Comparison of ENCODE assay signal across 12 mouse cellular contexts in the genomic region with DNA sequence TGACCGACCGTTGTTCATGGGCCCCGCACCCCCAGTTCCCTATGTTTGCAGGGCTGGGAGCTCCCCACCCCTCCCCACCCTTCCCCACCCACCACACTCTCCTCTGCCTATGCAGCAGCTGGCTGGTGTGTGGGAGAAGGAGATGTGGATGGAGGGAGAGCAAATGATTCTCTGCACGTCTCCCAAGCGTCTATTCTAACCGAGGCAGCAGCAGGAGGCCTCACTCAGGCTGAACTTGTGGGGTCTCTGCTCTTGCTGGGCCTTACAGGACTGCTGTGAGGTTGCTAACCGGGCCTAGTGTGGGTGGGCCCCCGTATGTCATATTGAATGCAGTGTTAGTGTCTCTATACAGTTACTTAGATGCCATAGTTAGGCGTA. TPM values are rescaled to one million over a fixed set of nuclear protein-coding genes. Genes with fewer than 3 reads are reported as not detected.
DNase-seq lines count a peak whose midpoint lies in the region; ATAC-seq and TF ChIP-seq lines count a peak whose summit lies in the region.
"Had no signal": no experiment of that assay in that cellular context is flagged by ENCODE, and none has a peak within 500 bp of the region (broad histone marks: within the 10 kb centered on the region; RNA-seq: fewer than 3 reads in every experiment).

No protein-coding gene starts in this region.

- TF ChIP-seq EP300 in liver, postnatal 0 days (IDR thresholded peaks at IDR 0.05; ENCODE audit: low read depth): no peak

- 0 out of 2 replicates have a peak, but pooled peaks cover 3% of the 10 kb centered on the region for H3K36me3 ChIP-seq in heart, embryonic 14.5 days (ENCODE audit: control insufficient read depth, insufficient read depth, low read length)
- H3K36me3 ChIP-seq in lung, embryonic 16.5 days (ENCODE audit: control insufficient read depth, insufficient read depth, low read length): no peaks in the 10 kb centered on the region
- H3K36me3 ChIP-seq in embryonic facial prominence, embryonic 15.5 days: no peaks in the 10 kb centered on the region
- no peaks in the 10 kb centered on the region for H3K36me3 ChIP-seq in liver, postnatal 0 days (replicated peaks; ENCODE audit: insufficient read depth, low read length)
- H3K36me3 ChIP-seq: midbrain, embryonic 10.5 days had no signal

- no peak for ATAC-seq in heart, embryonic 14.5 days (ENCODE audit: insufficient number of reproducible peaks, insufficient read depth, low FRiP score, low read depth)
- no peak for ATAC-seq in lung, embryonic 16.5 days (ENCODE audit: low read depth)
- ATAC-seq in embryonic facial prominence, embryonic 15.5 days (ENCODE audit: insufficient number of reproducible peaks, low FRiP score, low TSS enrichment, low read depth): no peak
- no peak for ATAC-seq in liver, postnatal 0 days

- no peak for TF ChIP-seq CTCF in liver, postnatal 0 days (IDR thresholded peaks at IDR 0.05; ENCODE audit: low read depth)

- DNase-seq in heart, adult 8-10 months (ENCODE audit: low spot score): no peak
- DNase-seq in lung, postnatal 4 days: no peak
- DNase-seq in liver, postnatal 0 days: no peak
- no peak for DNase-seq in adrenal gland, postnatal 14 days
- DNase-seq in adrenal gland, postnatal 10 days: no peak
- DNase-seq: cerebellum, adult 9-10 months; right cerebral cortex, postnatal 25 days had no signal

- H3K9ac ChIP-seq in heart, embryonic 14.5 days (ENCODE audit: low read length): peak overlapping the region; percentile 89
- peak overlapping the region; percentile 6; the same call in 1 of the 2 replicates for H3K9ac ChIP-seq in lung, embryonic 16.5 days (ENCODE audit: low read length)
- no peak overlapping the region for H3K9ac ChIP-seq in embryonic facial prominence, embryonic 15.5 days
- H3K9ac ChIP-seq in liver, postnatal 0 days (replicated peaks): no peak overlapping the region

- H3K27ac ChIP-seq in heart, embryonic 14.5 days (replicated peaks in 1 of 2; ENCODE audit: control insufficient read depth in 1 of 2, insufficient read depth in 1 of 2, low read depth in 2 of 2, low read length in 2 of 2): peak overlapping the region; percentile 98 to 100
- H3K27ac ChIP-seq in lung, embryonic 16.5 days (ENCODE audit: low read length): peak overlapping the region; percentile 75
- H3K27ac ChIP-seq in embryonic facial prominence, embryonic 15.5 days (replicated peaks): peak overlapping the region; percentile 78
- peak overlapping the region; percentile 72 for H3K27ac ChIP-seq in liver, postnatal 0 days (ENCODE audit: low read depth)

- no peaks in the 10 kb centered on the region for H3K27me3 ChIP-seq in heart, embryonic 14.5 days (ENCODE audit: control insufficient read depth, insufficient read depth, low read length)
- no peaks in the 10 kb centered on the region for H3K27me3 ChIP-seq in lung, embryonic 16.5 days (ENCODE audit: control insufficient read depth, insufficient read depth, low read depth, low read length)
- H3K27me3 ChIP-seq in embryonic facial prominence, embryonic 15.5 days: no peaks in the 10 kb centered on the region
- no peaks in the 10 kb centered on the region for H3K27me3 ChIP-seq in liver, postnatal 0 days (ENCODE audit: insufficient read depth, low read length)

- H3K4me2 ChIP-seq in heart, embryonic 14.5 days (ENCODE audit: low read length): peak overlapping the region; percentile 91
- peak overlapping the region; percentile 48; the same call in 1 of the 2 replicates for H3K4me2 ChIP-seq in lung, embryonic 16.5 days (ENCODE audit: low read depth, low read length)
- no peak overlapping the region for H3K4me2 ChIP-seq in embryonic facial prominence, embryonic 15.5 days (replicated peaks)
- peak overlapping the region; percentile 63 for H3K4me2 ChIP-seq in liver, postnatal 0 days (ENCODE audit: low read depth, low read length)

- H3K4me3 ChIP-seq in heart, embryonic 14.5 days (ENCODE audit: control insufficient read depth in 1 of 2, insufficient read depth in 1 of 2, low read depth in 1 of 2, low read length in 2 of 2): peak overlapping the region; percentile 59 to 63; a peak in 2 of 4 replicates
- H3K4me3 ChIP-seq in lung, embryonic 16.5 days (ENCODE audit: low read length): peak overlapping the region; percentile 26; the same call in 1 of the 2 replicates
- no peak overlapping the region; the same call in 1 of the 2 replicates for H3K4me3 ChIP-seq in embryonic facial prominence, embryonic 15.5 days (replicated peaks)
- H3K4me3 ChIP-seq in liver, postnatal 0 days (ENCODE audit: low read depth, low read length): peak overlapping the region; percentile 33

- peaks cover 32 to 41% of the 10 kb centered on the region in 2 experiments for H3K4me1 ChIP-seq in heart, embryonic 14.5 days (ENCODE audit: control insufficient read depth in 2 of 2, insufficient read depth in 2 of 2, low read length in 2 of 2)
- peaks cover 27% of the 10 kb centered on the region for H3K4me1 ChIP-seq in lung, embryonic 16.5 days (replicated peaks; ENCODE audit: control insufficient read depth, insufficient read depth, low read length)
- peaks cover 22% of the 10 kb centered on the region for H3K4me1 ChIP-seq in embryonic facial prominence, embryonic 15.5 days
- H3K4me1 ChIP-seq in liver, postnatal 0 days (ENCODE audit: insufficient read depth): peaks cover 23% of the 10 kb centered on the region

- no peaks in the 10 kb centered on the region for H3K9me3 ChIP-seq in heart, embryonic 14.5 days (ENCODE audit: control insufficient read depth, low read length)
- H3K9me3 ChIP-seq in lung, embryonic 16.5 days (ENCODE audit: control insufficient read depth, low read length): no peaks in the 10 kb centered on the region
- no peaks in the 10 kb centered on the region for H3K9me3 ChIP-seq in embryonic facial prominence, embryonic 15.5 days (replicated peaks)
- no peaks in the 10 kb centered on the region for H3K9me3 ChIP-seq in liver, postnatal 0 days (ENCODE audit: low read length)
- H3K9me3 ChIP-seq: midbrain, embryonic 10.5 days had no signal

- WGBS in heart, embryonic 14.5 days: 19% methylated on average over 9 of the region's 9 CpGs
- WGBS in lung, embryonic 16.5 days: 45% methylated on average over 9 of the region's 9 CpGs
- 54% methylated on average over 9 of the region's 9 CpGs for WGBS in embryonic facial prominence, embryonic 15.5 days
- 57% methylated on average over 9 of the region's 9 CpGs for WGBS in liver, postnatal 0 days (ENCODE audit: insufficient replicate concordance)

RNA-seq across cellular contexts. Expression of a gene that starts 12.9 kb away (rescaled TPM):
- 0.84 and 1.1 TPM in 2 replicates for polyA plus RNA-seq in heart, embryonic 14.5 days (2014; fragmentation: Nextera tagmentation; extraction: Ambion mirVana)
- not detected for total RNA-seq in heart, adult 8-10 months (2022)
- polyA plus RNA-seq in lung, embryonic 16.5 days (2015; fragmentation: Nextera tagmentation; extraction: Ambion mirVana): 1.8 and 2.5 TPM in 2 replicates
- 1.3 and 1.4 TPM in 2 replicates for polyA plus RNA-seq in embryonic facial prominence, embryonic 15.5 days (2015; fragmentation: Nextera tagmentation; extraction: Ambion mirVana)
- 0.12 and 0.31 TPM in 2 replicates for polyA plus RNA-seq in liver, postnatal 0 days (2015; fragmentation: Nextera tagmentation; extraction: Ambion mirVana)
- not detected in 2 replicates for total RNA-seq in adrenal gland, postnatal 14 days (2021)
- not detected for total RNA-seq in adrenal gland, postnatal 10 days (2021)
- total RNA-seq: layer of hippocampus, adult 18-20 months had no signal

RNA-seq across cellular contexts. Expression of a gene that starts 37.4 kb away (rescaled TPM):
- 114 and 115 TPM in 2 replicates for polyA plus RNA-seq in heart, embryonic 14.5 days (2014; fragmentation: Nextera tagmentation; extraction: Ambion mirVana)
- 100 to 1,000 TPM; 256 to 285 (median 277) TPM for total RNA-seq in heart, adult 8-10 months (2022)
- polyA plus RNA-seq in lung, embryonic 16.5 days (2015; fragmentation: Nextera tagmentation; extraction: Ambion mirVana): 39.0 and 42.1 TPM in 2 replicates
- 56.3 and 58.9 TPM in 2 replicates for polyA plus RNA-seq in embryonic facial prominence, embryonic 15.5 days (2015; fragmentation: Nextera tagmentation; extraction: Ambion mirVana)
- 10.4 and 10.5 TPM in 2 replicates for polyA plus RNA-seq in liver, postnatal 0 days (2015; fragmentation: Nextera tagmentation; extraction: Ambion mirVana)
- 57.6 and 62.5 TPM in 2 replicates for total RNA-seq in adrenal gland, postnatal 14 days (2021)
- 10 to 100 TPM; 53.9 to 80.1 TPM for total RNA-seq in adrenal gland, postnatal 10 days (2021)

Comparison
In these comparisons a context has a peak if more than half of its experiments do, and no peak if none do; other contexts are left out.
1. H3K9ac ChIP-seq: peak in heart, embryonic 14.5 days (single experiment) and lung, embryonic 16.5 days (single experiment); none in embryonic facial prominence, embryonic 15.5 days (single experiment) and liver, postnatal 0 days (single experiment).
2. Peak in every context shown above with its lines, with median percentiles within 50 percentile points of each other: H3K27ac ChIP-seq.